Mouse (Mus musculus) testis, postnatal 10 days (tissue): ENCODE data around the gene Agbl3.
A peak's percentile ranks its signal among the peaks of the same experiment; 100 is the strongest.

Experiments
- DNase-seq: peaks from one replicate; pipeline ENCODE4 v3.0.0; 2021; ENCODE audit warnings: low spot score

Gene Agbl3

DNA sequence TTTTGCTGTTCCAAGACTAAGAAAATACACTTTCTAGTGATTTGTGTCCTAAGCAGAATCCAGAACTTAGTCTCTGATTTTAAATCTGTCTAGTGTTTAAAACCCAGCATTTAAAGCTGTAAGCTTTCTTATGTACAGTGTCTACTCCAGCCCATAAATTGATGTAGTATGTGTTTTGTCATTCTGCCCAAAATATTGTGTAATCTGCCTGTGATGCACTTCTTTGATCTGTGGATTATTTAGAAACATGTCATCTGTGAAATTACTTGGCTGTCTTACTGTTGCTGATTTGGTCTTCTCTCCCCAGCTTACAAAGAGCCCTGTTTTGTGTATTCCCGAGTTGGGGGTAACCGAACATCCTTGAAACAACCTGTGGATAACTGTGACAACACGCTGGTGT, 17.7 kb downstream of the Agbl3 start:
- no peak for DNase-seq

DNA sequence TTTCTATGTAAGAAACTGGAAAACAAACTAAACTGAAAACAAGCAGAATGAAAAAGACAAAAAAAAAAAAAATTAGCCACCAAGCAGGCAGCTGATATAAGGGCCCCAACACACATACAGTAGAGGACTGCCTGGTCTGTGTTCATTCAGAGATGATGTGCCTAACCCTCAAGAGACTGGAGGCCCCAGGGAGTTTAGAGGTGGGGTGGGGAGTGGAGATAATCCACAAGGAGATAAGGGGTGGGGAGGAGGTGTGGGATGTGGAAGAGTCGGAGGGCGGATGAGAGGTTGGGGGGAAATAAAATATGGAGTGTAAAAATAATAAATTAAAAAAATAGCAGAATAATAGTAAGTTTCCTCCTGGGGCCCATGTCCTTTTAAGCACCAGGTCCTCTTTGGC, 25.4 kb downstream of the Agbl3 start:
- no peak for DNase-seq

DNA sequence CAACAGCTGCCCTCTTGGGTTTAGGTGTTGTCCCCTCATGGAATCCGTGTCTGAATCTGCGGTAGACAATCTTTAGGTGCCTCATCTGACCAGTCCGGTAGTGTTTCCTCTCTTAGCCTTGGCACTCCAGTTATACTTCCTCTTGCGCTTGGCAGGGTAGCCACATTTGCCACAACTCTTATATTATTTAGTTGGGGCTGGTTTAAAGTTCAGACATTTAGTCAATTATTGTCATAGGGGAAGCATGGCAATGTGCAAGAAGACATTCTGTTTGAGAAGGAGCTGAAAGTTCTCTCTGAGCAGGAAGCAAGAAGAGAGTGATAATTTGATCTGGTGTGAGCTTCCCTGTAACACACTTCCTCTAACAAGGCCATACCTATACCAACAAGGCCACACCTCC, 30.4 kb downstream of the Agbl3 start:
- DNase-seq, result no peak

DNA sequence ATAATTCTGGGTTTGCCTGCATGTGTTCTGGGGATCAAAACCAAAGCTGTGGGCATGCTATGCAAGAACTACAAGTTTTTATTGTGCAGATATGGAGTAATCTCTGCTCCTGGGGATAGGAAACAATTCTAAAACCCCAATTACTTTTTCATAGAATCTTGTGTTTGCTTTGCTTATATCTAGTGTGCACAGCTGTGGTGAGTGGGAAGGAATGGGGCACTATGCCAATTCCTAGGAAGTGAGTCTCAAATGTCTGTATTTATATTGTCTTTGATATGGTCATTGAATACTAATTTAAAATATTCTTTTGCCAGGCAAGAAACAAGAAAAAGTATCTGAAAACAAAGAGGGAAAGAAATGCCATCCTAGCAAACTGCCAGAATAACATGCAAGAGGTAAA, 44.2 kb downstream of the Agbl3 start:
- no peak for DNase-seq

DNA sequence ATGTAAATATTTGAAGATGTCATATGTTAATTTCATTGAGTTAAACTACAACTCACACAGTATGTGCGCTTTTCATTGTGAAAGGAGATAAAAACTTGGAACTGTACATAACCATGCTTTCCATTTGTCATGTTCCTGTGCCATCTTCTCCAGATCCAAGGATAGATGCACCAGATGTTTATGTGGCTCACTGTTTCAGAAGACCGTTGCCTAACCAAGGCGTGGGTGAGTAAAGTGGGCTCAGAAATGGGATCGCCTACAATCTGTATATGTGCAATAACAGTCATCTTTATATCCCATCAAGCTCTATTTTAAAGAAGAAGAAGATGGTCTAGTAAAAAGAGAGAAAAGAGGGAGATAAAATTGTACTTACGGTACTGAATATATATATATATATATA, 52.1 kb downstream of the Agbl3 start:
- no peak for DNase-seq

DNA sequence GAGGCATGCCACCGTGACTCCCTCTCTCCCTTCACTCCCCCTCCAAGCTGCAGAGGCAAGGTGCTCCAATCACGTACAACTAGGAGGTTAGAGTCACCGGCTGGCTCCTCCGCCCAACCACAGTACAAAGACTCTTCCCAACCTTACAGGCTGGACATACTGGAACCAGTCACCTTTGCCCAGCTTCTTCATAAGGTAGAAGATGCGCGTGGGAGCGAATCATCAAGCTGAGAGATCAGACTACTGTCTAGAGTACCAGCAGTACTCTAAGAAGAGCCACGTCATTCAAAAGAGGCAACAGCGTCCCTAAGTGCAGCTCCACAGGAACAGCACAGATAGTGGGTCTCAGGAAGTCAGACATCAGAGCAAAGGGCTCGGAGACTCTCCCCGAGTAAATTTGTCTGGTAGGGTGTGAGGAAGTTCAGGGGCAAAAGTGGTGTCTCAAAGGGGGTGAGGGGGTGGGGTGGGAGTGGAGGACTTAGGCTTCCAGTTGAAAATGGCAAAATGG, 81.4 kb downstream of the Agbl3 start:
- no peak for DNase-seq

DNA sequence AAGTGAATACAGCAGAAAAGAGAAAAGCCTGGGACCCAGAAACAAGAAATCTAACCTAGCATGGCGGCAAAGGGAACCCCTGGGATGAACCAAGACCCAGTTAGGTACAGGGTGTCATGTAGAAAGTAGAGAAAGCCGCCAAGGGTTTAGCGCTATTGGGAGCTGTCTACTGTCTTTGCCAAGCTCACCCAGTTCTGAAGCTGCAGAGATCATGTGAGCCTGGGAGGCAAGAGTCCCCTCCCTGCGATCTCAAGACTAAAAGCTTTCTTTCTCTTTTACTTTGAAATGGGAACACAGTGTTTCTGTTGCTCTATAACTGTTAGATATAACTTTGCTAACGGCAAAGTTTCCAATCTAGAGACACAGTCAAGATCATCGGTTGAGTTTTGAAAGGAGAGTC, 82.1 kb downstream of the Agbl3 start:
- DNase-seq, result peak; percentile 46

DNA sequence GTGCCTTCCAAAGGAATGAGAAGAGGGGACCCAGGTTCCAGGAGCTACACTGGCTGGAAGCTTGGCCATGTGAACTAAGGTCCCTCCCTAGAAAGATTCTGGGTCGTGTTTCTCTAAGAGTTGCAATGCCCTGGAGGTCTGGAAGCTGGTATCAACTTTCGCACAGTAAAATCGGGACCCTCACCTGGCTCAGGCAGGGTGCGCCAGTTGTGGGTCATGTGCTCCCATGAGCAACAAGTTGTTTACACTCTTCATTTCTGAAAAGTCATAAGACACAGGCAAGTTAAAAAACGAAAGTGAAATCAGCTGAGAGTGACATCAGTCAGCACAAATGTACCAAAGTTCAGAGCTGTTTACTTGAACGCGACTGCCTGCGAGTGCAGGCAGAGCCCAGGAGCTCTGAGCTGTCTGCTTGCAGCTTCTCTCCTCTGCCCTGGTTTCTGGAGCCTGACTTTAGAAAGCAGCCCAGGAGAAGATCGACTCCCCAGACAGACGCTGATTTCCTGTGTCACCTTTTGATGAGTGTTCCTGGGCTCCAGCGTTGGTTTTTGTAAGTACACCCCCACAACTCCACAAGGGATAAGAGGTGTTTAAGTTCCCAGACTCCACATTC, 82.7 kb downstream of the Agbl3 start, which contains the start of gene Tmem140:
Gene Tmem140 (plus strand): TSS at position 356 of the 613 bp plus-strand sequence.
- DNase-seq, result peak; percentile 48

DNA sequence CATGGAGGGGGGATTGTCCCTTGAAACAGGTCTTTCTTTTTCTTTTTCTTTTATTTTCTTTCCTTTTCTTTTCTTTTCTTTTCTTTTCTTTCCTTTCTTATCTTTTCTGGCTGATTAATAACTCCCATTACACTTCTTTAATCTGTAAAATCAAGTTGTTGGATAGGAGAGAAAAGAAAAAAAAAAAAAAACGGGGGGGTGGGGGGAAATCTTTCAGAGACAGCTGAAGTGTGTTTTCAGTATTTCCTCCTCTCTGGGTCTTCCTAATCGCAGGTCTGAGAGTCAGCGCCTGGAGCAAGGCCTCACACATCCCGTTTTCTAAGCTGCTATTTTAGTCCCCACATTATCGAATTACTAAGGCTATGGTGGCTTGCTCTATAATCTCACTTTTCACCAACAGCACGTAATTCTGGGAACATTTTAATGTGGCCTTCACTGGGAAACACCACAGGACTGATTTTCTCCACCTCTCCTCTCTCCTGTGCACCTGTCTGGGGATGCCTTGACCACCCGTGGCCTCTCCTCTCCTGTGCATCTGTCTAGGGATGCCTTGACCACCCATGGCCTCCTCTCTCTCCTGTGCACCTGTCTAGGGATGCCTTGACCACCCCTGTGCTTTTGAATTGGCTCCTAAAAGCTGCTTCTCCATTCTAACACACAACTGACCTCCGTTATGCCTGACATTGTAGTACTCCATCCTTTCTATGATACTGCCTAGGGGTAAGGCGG, 83.7 kb downstream of the Agbl3 start:
- DNase-seq, result no peak

DNA sequence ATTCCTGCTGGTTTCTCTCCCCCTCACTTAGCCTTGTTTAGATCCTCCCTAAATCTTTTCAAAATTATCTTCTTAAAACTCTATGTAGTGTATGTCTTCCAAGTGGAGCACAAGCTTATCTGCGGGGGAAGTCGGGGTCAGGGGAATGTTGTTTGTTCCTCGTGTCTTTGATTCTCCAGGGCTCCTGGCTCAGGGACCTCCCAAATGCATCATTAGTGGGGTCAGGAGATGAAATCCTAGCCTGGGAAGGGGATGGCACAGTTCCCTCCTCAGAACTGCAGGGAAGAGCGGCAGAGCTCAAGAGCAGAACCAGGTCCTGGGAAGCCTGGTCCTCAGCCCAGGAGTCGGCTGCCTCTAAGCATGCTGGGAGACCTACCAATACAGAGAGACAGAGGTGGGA, 85.0 kb downstream of the Agbl3 start:
- peak; percentile 43 for DNase-seq

DNA sequence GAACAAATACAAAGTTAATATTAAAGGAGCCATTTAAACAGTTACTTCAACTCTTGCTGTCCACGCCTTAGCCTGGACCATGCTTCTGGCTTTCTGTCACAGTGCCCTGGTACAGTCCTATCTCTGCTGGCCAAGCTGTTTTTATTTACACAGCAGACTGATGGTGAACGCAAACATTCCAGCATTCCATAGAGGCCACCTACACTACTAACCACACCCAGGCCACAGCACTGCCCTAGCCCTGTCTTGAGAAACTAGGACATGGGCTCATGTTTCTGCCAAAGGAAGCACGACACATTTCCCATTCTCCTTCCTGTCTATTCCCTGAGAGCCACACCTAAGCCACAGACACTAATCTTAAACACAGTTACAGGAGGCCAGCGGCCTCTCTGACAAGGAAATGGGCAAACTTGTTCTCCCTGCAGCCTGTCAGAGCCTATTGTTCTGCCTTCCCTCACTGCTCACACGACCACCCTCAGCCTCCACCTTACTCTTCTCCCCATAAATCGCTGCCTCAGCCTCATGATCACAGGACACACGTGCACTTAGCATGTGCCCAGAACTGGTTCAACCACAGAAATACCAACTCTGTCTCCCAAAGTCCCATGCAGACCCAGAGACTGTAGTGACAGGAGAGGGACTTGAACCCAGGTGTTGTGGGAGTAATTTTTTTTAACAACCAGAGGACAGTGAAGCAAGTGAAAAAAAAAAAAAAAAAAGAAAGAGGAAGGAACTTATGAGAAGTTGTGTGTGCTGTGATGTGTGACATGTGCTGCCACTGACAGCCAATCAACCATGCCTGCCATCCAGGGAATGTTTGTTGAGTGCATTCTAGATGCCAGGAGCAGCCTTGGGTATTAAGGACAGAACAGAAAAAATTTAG, 85.7 kb downstream of the Agbl3 start:
- DNase-seq, result peak; percentile 16

DNA sequence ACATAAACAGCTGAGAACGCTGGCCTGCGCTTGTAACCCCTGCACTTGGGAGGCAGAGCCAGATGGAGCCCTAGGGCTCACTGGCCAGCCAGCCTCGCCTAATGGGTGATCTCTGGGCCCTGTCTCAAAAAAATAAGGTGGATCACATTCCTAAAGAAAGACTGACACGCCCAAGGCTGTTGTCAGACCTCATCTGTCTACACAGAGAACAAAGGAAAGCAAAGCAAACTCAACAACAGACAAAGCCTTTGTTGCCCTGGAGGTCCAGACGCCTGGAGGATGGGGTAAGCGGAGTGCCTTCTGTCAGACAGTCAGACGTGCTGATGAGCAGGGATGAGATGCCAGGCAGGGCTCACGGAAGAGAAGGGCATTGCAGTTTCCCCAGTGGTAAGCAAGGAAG, 86.6 kb downstream of the Agbl3 start:
- peak; percentile 32 for DNase-seq

DNA sequence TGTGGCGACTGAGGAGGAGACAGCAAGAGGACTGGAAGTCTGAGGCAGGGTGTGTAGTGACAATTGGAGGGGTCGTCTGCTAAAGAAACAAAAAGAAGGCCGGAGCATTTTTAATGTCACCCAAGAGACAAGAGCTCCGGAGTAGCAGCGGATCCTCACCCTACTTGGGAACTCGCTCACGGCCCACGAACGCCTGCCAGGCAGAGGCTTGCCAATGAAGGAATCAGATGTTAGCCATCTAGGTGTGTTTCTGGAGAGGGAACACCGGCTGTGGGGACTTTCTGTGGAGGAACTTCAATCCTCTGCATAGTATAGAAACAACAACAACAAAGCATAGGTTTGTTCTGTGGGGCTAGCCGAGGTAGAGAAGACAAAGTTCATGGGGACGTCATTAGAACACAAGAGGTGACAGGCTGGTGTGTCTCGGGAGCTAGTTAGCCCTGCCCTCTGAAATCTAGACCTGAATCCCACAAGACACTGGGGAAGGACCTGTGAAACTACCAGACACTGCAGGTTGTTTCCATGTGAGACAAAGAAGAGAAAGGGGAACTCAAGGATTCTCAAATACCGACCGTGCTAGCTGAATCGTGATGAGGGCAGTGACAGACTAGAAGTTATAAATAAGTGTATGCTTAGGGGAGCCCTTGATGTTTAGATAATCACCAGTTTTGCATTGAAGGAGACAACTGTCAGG, 87.2 kb downstream of the Agbl3 start:
- DNase-seq, result peak; percentile 33

DNA sequence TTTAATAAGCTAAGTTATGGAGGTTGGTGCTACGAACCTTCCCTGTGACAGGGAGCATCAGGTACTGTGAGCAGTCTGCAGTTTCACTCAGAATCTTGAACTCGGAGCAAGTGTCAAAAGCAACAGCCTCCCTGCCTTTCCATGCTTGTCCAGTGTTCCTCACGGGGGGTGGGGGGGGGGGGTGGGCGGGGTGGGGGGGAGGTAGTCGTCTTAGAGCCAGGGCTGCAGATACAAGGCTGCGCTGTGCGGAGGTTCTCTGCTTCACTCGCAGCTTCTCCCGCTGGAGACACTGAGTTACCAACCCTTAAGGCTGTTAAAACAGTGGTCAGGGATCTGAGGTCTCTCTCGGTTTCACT, 87.7 kb downstream of the Agbl3 start:
- no peak for DNase-seq

DNA sequence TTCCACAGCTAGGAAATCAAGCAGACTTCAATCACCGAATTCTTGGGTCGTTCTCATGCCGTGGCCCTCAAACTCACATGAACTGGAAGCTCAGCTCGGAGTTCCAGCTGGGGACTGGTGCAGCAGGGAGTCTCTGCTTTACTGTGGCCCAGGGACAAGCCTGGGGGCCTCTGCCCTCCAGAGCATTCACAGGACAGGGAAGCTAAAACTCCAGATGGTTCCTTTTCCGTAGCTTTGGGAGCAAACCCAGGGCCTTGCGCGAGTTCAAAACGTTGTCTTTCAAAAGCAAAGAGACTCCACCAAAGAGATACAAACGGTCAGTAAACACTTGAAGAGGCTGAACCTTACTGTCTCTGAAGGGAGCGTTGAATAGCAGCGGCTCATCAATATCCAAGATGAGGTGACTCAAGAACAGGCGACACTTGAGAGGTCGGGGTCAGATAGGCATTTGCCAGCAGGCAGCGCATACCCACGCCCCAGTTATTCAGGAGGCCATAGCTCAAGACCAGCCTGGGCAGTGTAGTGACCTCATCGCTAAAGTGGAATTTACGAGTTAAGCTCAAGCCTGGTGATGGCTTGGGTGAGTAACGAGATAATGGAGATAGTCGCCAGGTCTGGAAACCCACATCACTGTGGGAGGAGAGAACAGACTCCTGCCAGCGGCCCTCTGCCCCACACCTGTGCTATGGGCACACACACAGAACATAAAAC, 88.4 kb downstream of the Agbl3 start:
- peak; percentile 31 for DNase-seq

DNA sequence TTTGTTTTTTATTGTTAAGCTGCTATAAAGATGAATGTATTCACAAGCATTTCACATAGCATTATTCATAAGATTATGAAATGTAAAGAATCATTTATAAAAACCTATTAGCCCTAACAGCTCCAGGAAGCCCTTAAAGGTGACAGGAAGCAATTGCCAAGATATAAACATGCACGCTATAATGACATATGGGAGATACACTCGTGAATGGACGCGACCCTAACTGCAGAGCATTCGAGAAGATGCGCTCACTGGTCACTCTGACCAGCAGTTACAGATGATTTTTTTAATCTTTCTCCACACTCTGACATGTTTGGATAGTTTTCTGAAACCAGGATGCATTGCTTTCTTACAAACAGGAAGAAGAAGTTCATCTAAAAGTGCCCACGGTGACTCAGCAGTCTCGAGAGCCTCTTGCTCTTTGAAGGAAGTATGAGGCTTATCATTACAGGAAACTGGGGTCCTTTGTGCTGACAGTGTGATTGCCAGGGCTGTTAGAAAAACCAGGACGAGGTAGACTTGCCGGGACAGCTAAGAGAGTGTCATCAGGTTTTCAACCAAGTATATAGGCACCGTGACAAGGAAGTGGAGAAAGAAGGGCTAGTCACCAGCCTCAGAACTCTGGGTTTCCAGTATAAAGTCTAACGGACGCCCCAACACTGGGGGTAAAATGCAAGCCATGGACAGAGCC, 89.1 kb downstream of the Agbl3 start:
- DNase-seq, result no peak

DNA sequence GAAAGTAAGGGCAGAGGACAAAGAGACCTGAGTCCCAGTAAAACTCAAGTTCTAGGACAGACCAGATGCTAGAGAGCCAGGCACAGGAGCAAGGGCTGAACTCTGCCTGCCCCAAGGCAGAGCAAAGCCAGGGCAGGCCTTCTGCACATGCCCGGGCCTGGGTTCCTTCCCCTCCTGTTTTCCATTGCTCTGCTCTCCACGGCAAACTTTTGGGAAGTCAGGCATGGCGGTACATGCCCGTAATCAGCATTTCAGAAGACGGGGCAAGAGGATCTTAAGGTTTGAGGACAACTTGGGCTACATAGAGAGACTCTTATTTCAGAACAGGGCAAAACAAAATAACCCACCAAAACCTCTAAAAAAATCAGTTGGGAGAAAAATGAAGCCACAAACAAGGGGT, 89.9 kb downstream of the Agbl3 start:
- peak; percentile 25 for DNase-seq

DNA sequence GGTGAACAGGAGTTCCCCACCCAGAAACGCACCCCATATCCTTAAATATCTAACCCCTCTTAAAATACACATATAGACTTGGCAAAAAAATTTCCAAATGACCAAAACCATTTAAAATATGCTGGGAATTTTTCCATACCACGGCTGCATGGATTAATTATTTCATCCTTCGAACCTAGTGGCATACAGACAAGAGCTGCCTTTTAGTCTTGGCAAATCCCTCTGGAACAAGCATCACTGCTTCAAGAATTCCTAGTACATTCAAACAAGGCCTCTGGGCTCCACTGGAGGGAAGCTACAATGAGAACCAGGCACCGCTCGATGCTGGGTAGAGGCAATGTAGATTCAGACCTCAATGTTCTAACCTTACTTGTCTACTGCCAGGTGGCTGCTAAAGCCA, 90.5 kb downstream of the Agbl3 start:
- peak; percentile 30 for DNase-seq

DNA sequence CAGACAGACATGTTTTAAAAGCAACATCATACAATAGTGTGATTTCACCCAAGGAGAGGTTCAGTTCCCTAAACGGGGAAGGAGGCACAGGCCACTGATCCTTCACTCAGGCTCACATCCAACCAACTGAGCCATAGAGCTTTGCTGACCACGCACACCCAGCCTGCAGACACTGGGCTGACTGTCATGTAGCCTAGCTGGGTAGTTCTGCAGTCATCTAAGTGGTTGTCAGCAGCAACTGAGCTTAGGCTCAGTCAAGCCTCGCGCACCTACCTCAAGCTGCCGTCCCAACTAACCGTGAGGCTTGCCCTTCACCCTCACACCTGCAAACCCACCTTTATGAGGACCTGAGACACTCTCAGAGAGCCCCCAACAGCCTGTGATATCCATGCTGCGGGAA, 91.7 kb downstream of the Agbl3 start:
- DNase-seq, result peak; percentile 25

DNA sequence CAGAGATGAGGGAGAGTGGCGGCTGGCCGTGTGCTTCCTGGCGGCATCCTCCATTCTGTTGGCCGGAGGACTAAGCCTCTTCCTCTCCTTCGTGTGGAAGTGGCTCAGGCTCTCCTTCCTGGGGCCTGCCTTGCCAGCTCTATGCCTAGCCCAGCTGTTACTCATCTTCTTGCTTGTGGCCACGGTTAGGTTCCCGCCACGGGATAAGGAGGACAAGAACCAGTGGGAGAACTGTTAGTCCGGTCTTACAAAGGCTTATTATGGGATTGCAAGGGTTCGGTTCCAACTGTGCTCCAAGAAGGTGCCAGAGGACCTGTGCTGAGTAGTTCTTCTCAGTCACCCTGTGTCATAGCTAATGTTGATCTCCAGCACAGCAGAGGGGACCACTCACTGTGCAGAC, 92.6 kb downstream of the Agbl3 start:
- peak; percentile 25 for DNase-seq
